Mouse (Mus musculus): ENCODE data around the gene Ifna9. TPM values are rescaled to one million over a fixed set of nuclear protein-coding genes. Genes with fewer than 3 reads are reported as not detected.
"Not testable (repeated sequence)": the region's sequence is repeated elsewhere in the genome, so short reads cannot be mapped to it uniquely, and the experiment has no call there.

Gene Ifna9
- polyA plus RNA-seq (2016; fragmentation: Nextera tagmentation; extraction: Ambion mirVana), result not detected in 2 replicates

DNA sequence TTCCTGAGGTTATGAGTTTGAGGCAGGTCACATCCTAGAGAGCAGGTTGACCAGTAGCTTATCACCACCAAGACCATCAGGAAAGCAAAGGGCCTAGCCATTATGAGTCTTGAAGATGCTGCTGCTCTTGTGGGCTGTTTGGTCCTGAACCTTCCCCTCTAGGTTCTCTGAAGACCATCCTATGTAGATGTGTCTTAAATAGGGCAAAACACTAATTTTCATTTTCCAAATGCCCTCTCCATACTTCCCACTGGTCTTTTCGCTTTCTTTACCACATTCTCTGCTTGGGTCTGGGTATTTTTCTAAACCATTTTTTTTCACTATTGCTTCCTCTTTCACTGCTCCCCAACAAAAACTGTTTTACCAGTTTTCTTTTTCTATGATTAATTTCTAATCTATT, at the start of gene Ifna9:
Gene Ifna9 (minus strand): TSS at position 101 of the 400 bp plus-strand sequence.
- 74% methylated on average over 1 of the region's 1 CpGs for WGBS

DNA sequence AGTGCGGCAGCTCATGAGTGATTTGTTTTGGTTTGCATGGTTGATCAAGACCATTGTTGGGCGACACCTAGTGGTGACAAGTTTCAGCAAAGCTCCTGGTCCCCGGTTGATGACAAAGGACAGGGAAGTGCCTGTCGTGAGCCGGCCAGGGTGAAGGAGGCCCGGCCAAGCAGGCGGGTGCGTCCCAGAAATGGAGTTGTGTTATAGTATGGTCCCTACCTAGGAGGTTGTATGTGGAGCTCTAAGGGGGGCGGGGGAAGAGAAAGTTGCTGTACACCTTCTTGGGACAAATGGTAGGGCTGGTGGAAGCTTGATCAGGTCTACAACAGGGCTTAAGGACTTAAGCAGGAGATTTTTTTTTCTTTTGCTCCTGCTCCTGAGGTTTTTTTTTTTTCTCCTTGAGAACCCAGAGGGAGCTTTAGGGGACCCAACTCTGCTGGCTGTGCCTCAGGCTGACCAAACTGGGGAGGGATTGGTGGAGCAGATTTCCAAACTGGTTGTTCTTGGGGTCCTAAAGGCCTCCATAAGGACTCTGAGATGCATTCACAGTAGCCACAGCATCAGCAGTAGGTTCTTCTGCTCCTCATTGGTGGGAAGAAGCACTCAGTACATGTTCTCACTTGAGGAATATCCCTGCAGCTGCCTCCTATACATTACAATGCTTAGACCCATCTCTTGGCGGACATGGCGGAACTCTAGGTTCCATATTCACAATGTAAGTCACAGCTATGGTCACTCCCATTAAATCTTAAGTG, 49.1 kb upstream of the Ifna9 start:
- Histone ChIP-seq H3K4me3 (peak overlapping the region; percentile 53), H3K9me3 (replicated peaks) (no peaks in the 10 kb centered on the region), H3K9ac (peak overlapping the region; percentile 66), H3K4me2 (peak overlapping the region; percentile 64), H3K4me1 (replicated peaks) (no peaks in the 10 kb centered on the region), H3K27me3 (replicated peaks) (no peaks in the 10 kb centered on the region), H3K36me3 (no peaks in the 10 kb centered on the region), H3K27ac (ENCODE audit: poor library complexity, severe bottlenecking) (peak overlapping the region; percentile 29; the same call in 1 of the 2 replicates)
- 21% methylated on average over 11 of the region's 11 CpGs for WGBS
- peak; percentile 91 for ATAC-seq (ENCODE audit: insufficient number of reproducible peaks, low FRiP score)

More for the DNA sequence above, at the start of gene Ifna9:
- no peaks in the 10 kb centered on the region for H3K4me1 ChIP-seq (replicated peaks)
- ATAC-seq (ENCODE audit: insufficient number of reproducible peaks, low FRiP score), result no peak
- no peaks in the 10 kb centered on the region for H3K27me3 ChIP-seq (replicated peaks)
- no peak within 1 kb of the TSS for H3K4me2 ChIP-seq
- no peak within 1 kb of the TSS for H3K9ac ChIP-seq
- H3K4me3 ChIP-seq, result no peak within 1 kb of the TSS
- H3K27ac ChIP-seq (ENCODE audit: poor library complexity, severe bottlenecking), result no peak within 1 kb of the TSS
- H3K9me3 ChIP-seq (replicated peaks), result no peaks in the 10 kb centered on the region
- H3K36me3 ChIP-seq, result no peaks in the 10 kb centered on the region

- H3K9ac ChIP-seq, result peak overlapping the region; percentile 66
- 57% methylated on average over 8 of the region's 8 CpGs for WGBS
- H3K36me3 ChIP-seq, result no peaks in the 10 kb centered on the region
- H3K4me2 ChIP-seq, result peak overlapping the region; percentile 64
- no peak overlapping the region for H3K27ac ChIP-seq (ENCODE audit: poor library complexity, severe bottlenecking)
- no peaks in the 10 kb centered on the region for H3K27me3 ChIP-seq (replicated peaks)
- H3K9me3 ChIP-seq (replicated peaks), result no peaks in the 10 kb centered on the region
- H3K4me1 ChIP-seq (replicated peaks), result no peaks in the 10 kb centered on the region
- H3K4me3 ChIP-seq, result peak overlapping the region; percentile 53
- ATAC-seq (ENCODE audit: insufficient number of reproducible peaks, low FRiP score), result no peak
Observed at GRCm38 (mm10) chr4:88640704-88641076, 48.5 kb upstream of the Ifna9 start.

- H3K4me1 ChIP-seq (replicated peaks), result no peaks in the 10 kb centered on the region
- H3K4me2 ChIP-seq, result no peak within 1 kb of the TSS
- ATAC-seq (ENCODE audit: insufficient number of reproducible peaks, low FRiP score), result no peak
- H3K9ac ChIP-seq, result no peak within 1 kb of the TSS
- H3K27me3 ChIP-seq (replicated peaks), result no peaks in the 10 kb centered on the region
- no peaks in the 10 kb centered on the region for H3K9me3 ChIP-seq (replicated peaks)
- H3K27ac ChIP-seq (ENCODE audit: poor library complexity, severe bottlenecking), result no peak within 1 kb of the TSS
- H3K36me3 ChIP-seq, result no peaks in the 10 kb centered on the region
- H3K4me3 ChIP-seq, result no peak within 1 kb of the TSS
- 85% methylated on average over 4 of the region's 4 CpGs for WGBS
Observed at GRCm38 (mm10) chr4:88634311-88634710, 42.1 kb upstream of the Ifna9 start, which contains the start of gene C87499. Gene C87499, minus strand, starts transcription at chr4:88634411.

DNA sequence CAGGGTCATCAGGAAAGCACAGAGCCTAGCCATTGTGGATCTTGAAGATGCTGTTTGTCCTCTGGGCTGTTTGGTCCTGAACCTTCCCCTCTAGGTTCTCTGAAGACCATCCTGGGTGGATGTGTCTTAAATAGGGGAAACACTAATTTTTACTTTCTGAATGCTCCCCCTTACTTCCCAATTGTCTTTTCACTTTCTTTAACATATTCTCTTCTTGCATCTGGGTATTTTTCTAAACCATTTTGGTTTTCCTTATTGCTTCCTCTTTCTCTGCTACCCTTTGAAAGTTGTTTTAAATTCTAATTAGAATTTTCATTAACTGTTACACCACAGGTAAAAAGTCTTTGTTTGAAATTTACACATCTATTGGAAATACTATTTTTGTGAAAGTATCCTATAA, 11.1 kb upstream of the Ifna9 start, which contains the start of gene Ifna12:
Gene Ifna12 (minus strand): TSS at position 101 of the 400 bp plus-strand sequence.
- no peak within 1 kb of the TSS for H3K27ac ChIP-seq (ENCODE audit: poor library complexity, severe bottlenecking)
- H3K4me3 ChIP-seq, result no peak within 1 kb of the TSS
- ATAC-seq (ENCODE audit: insufficient number of reproducible peaks, low FRiP score), result no peak
- H3K9ac ChIP-seq, result no peak within 1 kb of the TSS
- H3K9me3 ChIP-seq (replicated peaks), result no peaks in the 10 kb centered on the region
- no peaks in the 10 kb centered on the region for H3K27me3 ChIP-seq (replicated peaks)
- H3K4me2 ChIP-seq, result no peak within 1 kb of the TSS
- H3K36me3 ChIP-seq, result no peaks in the 10 kb centered on the region
- no peaks in the 10 kb centered on the region for H3K4me1 ChIP-seq (replicated peaks)

DNA sequence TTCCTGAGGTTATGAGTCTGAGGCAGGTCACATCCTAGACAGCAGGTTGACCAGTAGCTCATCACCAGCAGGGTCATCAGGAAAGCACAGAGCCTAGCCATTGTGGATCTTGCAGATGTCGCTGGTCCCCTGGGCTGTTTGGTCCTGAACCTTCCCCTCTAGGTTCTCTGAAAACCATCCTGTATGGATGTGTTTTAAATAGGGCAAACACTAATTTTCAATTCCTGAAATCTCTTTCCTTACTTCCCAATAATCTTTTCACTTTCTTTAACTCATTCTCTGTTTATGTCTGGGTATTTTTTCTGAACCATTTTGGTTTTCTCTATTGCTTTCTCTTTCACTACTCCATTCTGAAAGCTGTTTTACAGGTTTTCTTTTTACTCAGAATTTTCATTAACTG, 20.5 kb downstream of the Ifna9 start, which contains the start of gene Ifna14:
Gene Ifna14 (minus strand): TSS at position 101 of the 400 bp plus-strand sequence.
- Histone ChIP-seq H3K27me3 (replicated peaks) (no peaks in the 10 kb centered on the region), H3K4me1 (replicated peaks) (no peaks in the 10 kb centered on the region), H3K9me3 (replicated peaks) (no peaks in the 10 kb centered on the region), H3K9ac (no peak within 1 kb of the TSS), H3K36me3 (no peaks in the 10 kb centered on the region), H3K27ac (ENCODE audit: poor library complexity, severe bottlenecking) (no peak within 1 kb of the TSS), H3K4me3 (no peak within 1 kb of the TSS), H3K4me2 (no peak within 1 kb of the TSS)
- WGBS, result 56% methylated on average over 1 of the region's 1 CpGs
- no peak for ATAC-seq (ENCODE audit: insufficient number of reproducible peaks, low FRiP score)

GRCm38 (mm10) chr4:88561791-88562190, 30.4 kb downstream of the Ifna9 start:
- Histone ChIP-seq H3K4me1 (replicated peaks) (no peaks in the 10 kb centered on the region), H3K4me3 (no peak overlapping the region), H3K27ac (ENCODE audit: poor library complexity, severe bottlenecking) (no peak overlapping the region), H3K9me3 (replicated peaks) (no peaks in the 10 kb centered on the region), H3K27me3 (replicated peaks) (no peaks in the 10 kb centered on the region), H3K36me3 (no peaks in the 10 kb centered on the region), H3K9ac (no peak overlapping the region), H3K4me2 (no peak overlapping the region)
- ATAC-seq (ENCODE audit: insufficient number of reproducible peaks, low FRiP score), result no peak
- 86% methylated on average over 1 of the region's 1 CpGs for WGBS

- ATAC-seq (ENCODE audit: insufficient number of reproducible peaks, low FRiP score); H3K9ac ChIP-seq; H3K27me3 ChIP-seq (replicated peaks); H3K9me3 ChIP-seq (replicated peaks); H3K27ac ChIP-seq (ENCODE audit: poor library complexity, severe bottlenecking); H3K36me3 ChIP-seq; H3K4me1 ChIP-seq (replicated peaks); H3K4me3 ChIP-seq; H3K4me2 ChIP-seq: not testable (repeated sequence)
Observed at GRCm38 (mm10) chr4:88558145-88558544, 34.0 kb downstream of the Ifna9 start, which contains the start of gene Ifna15. Gene Ifna15, minus strand, starts transcription at chr4:88558245.

- 0 out of 2 replicates have a peak overlapping the region, but pooled peaks have one; percentile 61 for H3K9ac ChIP-seq
- 27% methylated on average over 22 of the region's 22 CpGs for WGBS
Observed at GRCm38 (mm10) chr4:88550161-88550945, 41.8 kb downstream of the Ifna9 start.

GRCm38 (mm10) chr4:88547986-88548385, 44.2 kb downstream of the Ifna9 start:
- Histone ChIP-seq H3K27ac (ENCODE audit: poor library complexity, severe bottlenecking) (no peak overlapping the region), H3K9ac (no peak overlapping the region), H3K4me2 (no peak overlapping the region), H3K4me3 (no peak overlapping the region), H3K27me3 (replicated peaks) (no peaks in the 10 kb centered on the region), H3K9me3 (replicated peaks) (no peaks in the 10 kb centered on the region), H3K4me1 (replicated peaks) (peaks cover 4% of the 10 kb centered on the region; the same call in 1 of the 2 replicates), H3K36me3 (no peaks in the 10 kb centered on the region)
- no peak for ATAC-seq (ENCODE audit: insufficient number of reproducible peaks, low FRiP score)
- 81% methylated on average over 1 of the region's 1 CpGs for WGBS

More at GRCm38 (mm10) chr4:88550161-88550945, 41.8 kb downstream of the Ifna9 start:
- Histone ChIP-seq H3K4me3 (peak overlapping the region; percentile 48), H3K27ac (ENCODE audit: poor library complexity, severe bottlenecking) (no peak overlapping the region), H3K4me2 (peak overlapping the region; percentile 85), H3K9me3 (replicated peaks) (no peaks in the 10 kb centered on the region), H3K36me3 (no peaks in the 10 kb centered on the region), H3K27me3 (replicated peaks) (no peaks in the 10 kb centered on the region), H3K4me1 (replicated peaks) (peaks cover 6% of the 10 kb centered on the region; the same call in 1 of the 2 replicates)
- ATAC-seq (ENCODE audit: insufficient number of reproducible peaks, low FRiP score), result peak; percentile 48

GRCm38 (mm10) chr4:88543649-88544234, 48.4 kb downstream of the Ifna9 start:
- Histone ChIP-seq H3K36me3 (no peaks in the 10 kb centered on the region), H3K27ac (ENCODE audit: poor library complexity, severe bottlenecking) (no peak overlapping the region), H3K4me1 (replicated peaks) (no peaks in the 10 kb centered on the region), H3K9me3 (replicated peaks) (no peaks in the 10 kb centered on the region), H3K4me2 (no peak overlapping the region), H3K4me3 (no peak overlapping the region), H3K9ac (no peak overlapping the region), H3K27me3 (replicated peaks) (no peaks in the 10 kb centered on the region)
- no peak for ATAC-seq (ENCODE audit: insufficient number of reproducible peaks, low FRiP score)
- WGBS, result 52% methylated on average over 2 of the region's 2 CpGs
